Mouse (Mus musculus) adrenal gland, postnatal 10 days (tissue): ENCODE data around the gene Robo1. TPM values are rescaled to one million over a fixed set of nuclear protein-coding genes. Genes with fewer than 3 reads are reported as not detected.

Experiments used
- DNase-seq: peaks from one replicate; pipeline ENCODE4 v3.0.0; 2021; ENCODE audit warnings: mixed read lengths
- long read RNA-seq, 2 experiments: library from polyadenylated mRNA; stranded (forward); transcript quantifications; one replicate each; pipeline ENCODE4 v2.0.0; 2021
- total RNA-seq, 2 experiments: library from RNA; stranded (reverse); gene quantifications; 2 replicates each; pipeline ENCODE4 v1.2.3; 2021

Robo1 gene
- total RNA-seq, result 10 to 100 TPM; 67.1 to 70.5 TPM
- long read RNA-seq, experiment 1, partial matches to known transcripts, result 16 of 22 reads
- long read RNA-seq, experiment 1, other reads (novel, unspliced or antisense), result 6 of 22 reads
- long read RNA-seq, experiment 2, partial matches to known transcripts, result 4 of 13 reads
- long read RNA-seq, experiment 2, other reads (novel, unspliced or antisense), result 8 of 13 reads

DNA sequence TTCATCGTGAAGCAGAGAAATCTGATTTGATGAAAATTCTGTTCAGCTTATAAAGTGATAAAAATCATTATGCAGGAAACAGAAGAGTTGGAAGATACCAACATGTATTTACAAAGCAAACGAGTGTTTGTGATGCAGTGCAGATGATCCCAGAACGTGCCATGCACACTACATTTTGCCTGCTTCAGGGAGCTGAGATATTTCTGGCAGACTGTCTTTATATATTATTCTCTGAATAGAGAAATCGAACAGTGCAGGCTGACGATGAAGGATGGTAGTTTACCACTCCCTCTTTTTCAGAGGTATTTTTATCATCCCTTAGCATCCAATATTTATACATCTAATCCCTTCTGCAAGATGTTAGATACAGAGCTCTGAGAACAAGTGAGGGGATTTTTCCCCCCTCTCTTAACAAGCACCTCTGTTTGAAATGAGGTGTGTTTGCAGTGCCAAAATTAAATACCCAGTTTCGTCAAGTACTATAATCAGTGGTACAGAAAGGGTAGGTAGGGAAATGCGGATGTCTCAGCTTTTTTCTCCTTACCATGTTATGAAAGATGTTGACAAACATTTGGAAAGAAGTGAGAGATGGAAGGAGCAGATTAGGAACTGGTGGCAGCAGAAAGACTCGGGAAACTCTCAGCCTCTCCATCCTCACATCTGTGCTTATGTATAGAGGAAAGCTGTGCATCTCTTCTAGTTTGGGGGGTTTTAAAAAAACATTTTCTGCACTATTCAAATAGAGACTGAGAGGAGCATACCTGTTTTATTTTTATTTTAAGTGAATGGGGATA, at the start of gene Robo1:
Gene Robo1 (plus strand): TSS at position 770 of the 794 bp plus-strand sequence.
- DNase-seq, result no peak

DNA sequence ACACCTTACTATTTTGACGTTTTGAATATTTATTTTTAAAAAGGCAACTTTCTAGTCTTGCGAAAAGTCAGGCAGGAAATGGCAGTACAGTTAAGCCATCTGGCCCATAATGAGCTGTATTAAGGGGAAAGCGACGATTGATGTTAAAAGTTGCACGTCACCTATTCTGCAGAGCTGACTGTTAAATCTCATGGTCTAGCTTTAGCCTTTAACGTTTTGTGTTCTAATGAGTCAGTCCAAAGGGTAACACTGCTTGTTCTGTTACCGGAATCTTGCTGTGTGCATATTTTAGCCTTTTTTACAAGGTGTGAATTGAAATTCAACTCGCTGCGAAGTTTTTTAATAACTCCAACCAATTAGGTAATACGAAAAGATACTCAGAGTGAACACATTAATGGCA, 40.3 kb upstream of the Robo1 start:
- no peak for DNase-seq

DNA sequence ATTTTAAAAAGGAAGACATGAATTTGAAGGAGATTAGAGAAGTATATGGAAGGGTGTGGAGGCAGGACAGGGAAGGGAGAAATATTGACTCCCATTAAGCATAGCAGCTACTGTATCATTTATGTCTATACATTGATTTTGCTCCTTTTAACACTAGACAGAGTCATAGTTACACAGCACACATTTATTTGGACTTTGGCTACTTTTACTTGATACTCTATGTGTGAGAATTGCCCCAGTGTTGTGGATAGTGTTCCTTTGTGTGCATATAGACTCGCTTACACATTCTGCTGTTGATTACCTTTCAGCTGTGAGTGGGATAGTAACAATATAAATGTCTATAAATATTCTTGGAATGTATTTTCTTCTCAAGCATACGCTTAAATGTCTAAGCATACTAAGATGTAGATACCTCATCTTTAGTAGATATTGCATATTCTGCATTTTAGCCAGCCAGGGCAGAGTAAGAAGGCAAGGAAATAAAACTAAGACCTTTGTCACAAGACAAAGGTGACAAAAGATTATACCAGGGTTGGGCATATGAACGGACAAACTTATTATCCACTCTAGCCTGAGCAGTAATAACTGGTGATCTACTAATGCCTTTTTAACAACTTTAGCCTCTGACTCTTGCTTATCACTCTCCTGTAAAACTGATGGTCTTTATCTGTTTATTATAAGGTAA, 31.6 kb upstream of the Robo1 start:
- DNase-seq, result no peak

- DNase-seq, result no peak
These were observed 194 bp downstream of the Robo1 start for GRCm38 (mm10) chr16:72308331-72308668.

DNA sequence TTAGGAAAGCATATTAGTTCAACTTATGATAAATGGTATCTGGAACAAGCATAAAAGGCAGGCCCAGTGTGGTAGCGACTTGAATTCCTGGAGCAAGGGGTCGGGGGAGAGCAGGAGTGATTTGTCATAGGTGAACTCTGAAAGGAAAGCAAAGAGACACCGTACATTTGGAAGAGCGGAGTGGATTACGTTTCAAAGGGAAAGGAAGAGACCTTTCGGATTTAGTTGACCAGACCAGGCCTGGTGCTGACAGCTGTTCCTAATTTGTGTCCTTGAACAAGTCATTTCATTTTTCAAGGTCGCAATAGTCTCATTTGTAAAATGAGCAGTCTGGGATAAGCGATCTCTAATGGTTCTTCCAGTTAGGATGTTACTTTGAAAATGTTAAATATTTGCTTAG, 19.2 kb downstream of the Robo1 start:
- DNase-seq, result no peak

- no peak for DNase-seq
These were observed 20.5 kb downstream of the Robo1 start for GRCm38 (mm10) chr16:72328579-72328978.

GRCm38 (mm10) chr16:72337757-72338156, 29.7 kb downstream of the Robo1 start:
- no peak for DNase-seq

GRCm38 (mm10) chr16:72350422-72350821, 42.3 kb downstream of the Robo1 start:
- no peak for DNase-seq

- DNase-seq, result peak; percentile 27
These were observed 48.6 kb downstream of the Robo1 start for GRCm38 (mm10) chr16:72356515-72357357.

DNA sequence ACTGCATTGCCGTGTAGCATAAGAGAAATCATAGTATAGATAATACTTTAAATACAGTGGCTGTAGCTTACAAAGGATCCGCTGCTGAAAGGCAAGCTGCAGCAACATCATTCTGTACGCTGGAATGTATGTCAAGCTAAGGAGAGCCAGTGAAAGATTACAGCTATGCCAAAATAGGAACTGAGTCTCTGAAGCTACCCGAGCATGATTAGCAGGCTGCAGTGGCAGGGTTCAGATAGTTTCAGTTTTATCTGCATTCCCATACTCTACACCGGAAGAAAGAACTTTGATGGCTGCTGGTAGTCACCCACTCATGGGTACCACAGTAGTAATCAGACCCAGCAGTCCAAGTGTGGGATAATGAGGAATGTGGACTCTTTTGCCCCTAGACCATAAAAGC, 68.8 kb downstream of the Robo1 start:
- DNase-seq, result no peak

GRCm38 (mm10) chr16:72381819-72382218, 73.7 kb downstream of the Robo1 start:
- DNase-seq, result no peak

DNA sequence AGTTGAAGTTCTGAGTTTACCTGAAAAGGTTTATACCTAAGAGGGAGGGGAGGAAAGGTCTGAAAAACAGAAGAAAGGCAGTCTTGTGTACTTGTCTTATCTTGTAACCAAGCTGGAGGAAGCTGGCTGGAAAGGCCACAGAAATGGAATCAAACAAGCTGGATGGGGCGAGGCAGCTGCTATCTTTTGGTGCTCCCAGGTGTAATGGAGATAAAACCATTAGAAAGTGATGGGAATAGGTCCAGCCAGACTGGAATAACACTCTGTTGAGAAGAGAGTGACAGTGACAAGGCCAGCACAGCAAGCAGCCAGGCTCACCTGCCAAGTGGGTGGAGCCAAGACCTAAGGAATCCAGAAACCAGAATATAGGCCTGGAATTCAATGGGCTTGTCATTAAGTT, 75.5 kb downstream of the Robo1 start:
- no peak for DNase-seq

DNA sequence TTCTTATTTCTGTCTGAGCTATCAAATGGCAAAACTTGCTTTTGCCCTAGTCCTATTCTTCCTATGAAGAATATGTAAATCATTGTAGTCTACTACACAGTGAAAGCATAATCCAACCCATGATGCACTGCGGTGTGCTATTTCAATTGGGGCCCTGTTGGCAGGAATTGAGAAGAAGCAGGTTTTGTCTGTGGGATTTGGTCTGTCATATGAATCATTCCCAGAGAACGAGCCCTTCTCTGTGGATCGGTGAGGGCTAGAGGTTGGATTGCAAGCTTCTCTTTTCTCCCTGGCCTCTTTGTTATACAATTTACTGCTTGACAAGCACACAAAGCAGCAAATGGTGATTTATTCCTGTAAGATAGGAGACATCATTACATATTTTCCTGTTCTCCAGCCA, 85.4 kb downstream of the Robo1 start:
- no peak for DNase-seq

DNA sequence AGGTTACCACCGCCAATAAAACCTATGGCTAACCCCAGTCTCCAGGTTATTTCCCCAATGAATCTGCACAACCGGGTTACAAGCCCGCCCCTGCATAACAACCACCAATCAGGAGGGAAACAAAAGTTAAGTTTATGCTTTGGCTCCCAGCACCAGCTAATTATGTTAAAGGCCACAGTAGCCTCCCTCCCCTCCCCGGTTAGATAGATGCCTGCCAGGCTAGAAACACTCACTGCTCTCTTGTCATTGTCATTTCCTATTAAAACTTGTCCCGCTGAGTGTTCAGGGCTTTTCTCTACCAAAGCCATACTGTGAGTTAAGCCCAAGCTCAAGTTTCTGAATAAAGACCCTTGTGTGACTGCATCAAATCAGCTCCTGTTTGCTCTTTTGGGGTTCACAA, 90.7 kb downstream of the Robo1 start:
- peak; percentile 2 for DNase-seq

- no peak for DNase-seq
These were observed 94.3 kb downstream of the Robo1 start for GRCm38 (mm10) chr16:72402381-72402780.

GRCm38 (mm10) chr16:72409820-72410219, 101.7 kb downstream of the Robo1 start:
- DNase-seq, result no peak

- DNase-seq, result no peak
These were observed 103.7 kb downstream of the Robo1 start for GRCm38 (mm10) chr16:72411669-72412270.

GRCm38 (mm10) chr16:72412879-72413278, 104.8 kb downstream of the Robo1 start:
- no peak for DNase-seq

- no peak for DNase-seq
These were observed 111.4 kb downstream of the Robo1 start for GRCm38 (mm10) chr16:72419328-72420066.

- no peak for DNase-seq
These were observed 114.3 kb downstream of the Robo1 start for GRCm38 (mm10) chr16:72422426-72422825.

GRCm38 (mm10) chr16:72434396-72434795, 126.3 kb downstream of the Robo1 start:
- DNase-seq, result no peak
